Mouse (Mus musculus) activated CD4-positive, CD25-positive, alpha-beta regulatory T cell, adult 9 weeks (primary cell): Measurements from ENCODE around the gene Tmem74b. TPM values are rescaled to one million over a fixed set of nuclear protein-coding genes. Genes with fewer than 3 reads are reported as not detected.

Experiments used
- polyA plus RNA-seq: library from polyadenylated mRNA; unstranded; fragments of 100-300 nt; shearing (Covaris generic); gene quantifications from one replicate; pipeline ENCODE4 v1.2.1, GENCODE M21; 2017

The Tmem74b gene
- 0.53 TPM for polyA plus RNA-seq

GRCm38 (mm10) chr2:151701231-151702145 is at the start of gene Tmem74b:
TSS of gene Tmem74b (plus strand) at chr2:151702008.

GRCm38 (mm10) chr2:151668433-151668832 is 33.4 kb upstream of the Tmem74b start, which contains the start of gene Rad21l:
TSS of gene Rad21l (minus strand) at chr2:151668533.

GRCm38 (mm10) chr2:151743845-151744244 is 42.0 kb downstream of the Tmem74b start, which contains the start of gene Psmf1:
TSS of gene Psmf1 (minus strand) at chr2:151744186.

Other genes with a start within 250 kb of the Tmem74b start
- not detected for gene 4921509C19Rik, start 225.9 kb upstream of the Tmem74b start, polyA plus RNA-seq
- gene Nsfl1c, start 207.8 kb upstream of the Tmem74b start, polyA plus RNA-seq = 155 TPM
- gene Fkbp1a, start 159.5 kb upstream of the Tmem74b start, polyA plus RNA-seq = 262 TPM
- 92.3 TPM for gene Sdcbp2, start 129.4 kb upstream of the Tmem74b start, polyA plus RNA-seq
- gene Snph, start 69.4 kb upstream of the Tmem74b start, polyA plus RNA-seq = not detected
- gene Rad21l, start 33.5 kb upstream of the Tmem74b start, polyA plus RNA-seq = not detected
- 75.6 TPM for gene Psmf1, start 42.2 kb downstream of the Tmem74b start, polyA plus RNA-seq
- not detected for gene Rspo4, start 140.9 kb downstream of the Tmem74b start, polyA plus RNA-seq
- gene Angpt4, start 209.2 kb downstream of the Tmem74b start, polyA plus RNA-seq = 0.20 TPM